Mouse (Mus musculus) cortical plate, adult 2 months (tissue): ENCODE data around the gene Gpr155.

Source experiments
- CTCF ChIP-seq: fragments of 200-500 bp; IDR thresholded peaks from 2 replicates; pipeline ENCODE4 v1.5.1; 2011; ENCODE audit warnings: mild to moderate bottlenecking, control low read depth, low read length; ENCODE audit not compliant: insufficient read depth; ENCODE audit errors: extremely low read depth
- POLR2A ChIP-seq: fragments of 200-500 bp; IDR thresholded peaks from 2 replicates; pipeline ENCODE4 v1.6.1; 2011; ENCODE audit warnings: mild to moderate bottlenecking, low read length, control low read depth; ENCODE audit not compliant: insufficient read depth; ENCODE audit errors: extremely low read depth

DNA sequence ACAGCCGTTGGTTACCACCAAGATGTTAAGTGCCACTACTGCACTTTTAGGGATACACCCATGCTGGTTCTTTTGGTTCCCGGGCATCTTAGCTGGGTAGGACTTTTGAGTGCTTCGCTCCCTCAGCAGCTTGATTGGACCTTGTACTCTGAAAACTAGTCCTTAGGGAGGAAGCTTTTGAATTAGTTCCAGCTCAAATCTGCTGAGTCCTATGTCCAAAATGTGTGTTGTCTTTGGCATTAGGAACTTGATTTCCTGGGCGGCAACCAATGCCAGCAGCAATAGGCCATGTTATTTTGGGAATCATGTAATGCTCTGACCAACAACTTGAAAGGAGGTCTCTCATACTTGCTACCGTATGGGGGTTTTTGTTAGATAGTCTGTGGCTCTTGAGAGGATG, 60.5 kb downstream of the Gpr155 start:
- TF ChIP-seq CTCF (no peak), POLR2A (no peak)
